Mouse (Mus musculus) heart, adult 2 months (tissue): ENCODE measurements around the gene Nsun7.

ENCODE experiments used
- CTCF ChIP-seq: fragments of 200-600 bp; IDR thresholded peaks from 2 replicates; pipeline ENCODE4 v1.8.1; 2022; ENCODE audit warnings: antibody characterized with exemption, mild to moderate bottlenecking, moderate library complexity
- EP300 ChIP-seq: fragments of 200-500 bp; IDR thresholded peaks from 2 replicates; pipeline ENCODE4 v1.6.1; 2011; ENCODE audit warnings: low read depth, low read length, control low read depth; ENCODE audit not compliant: insufficient read depth
- POLR2A ChIP-seq: fragments of 200-500 bp; IDR thresholded peaks from 2 replicates; pipeline ENCODE4 v1.6.1; 2011; ENCODE audit warnings: mild to moderate bottlenecking, low read depth, low read length, control low read depth; ENCODE audit not compliant: insufficient read depth

- TF ChIP-seq CTCF (no peak), POLR2A (no peak), EP300 (no peak)
Measured at GRCm38 (mm10) chr5:66341848-66342247, 82.2 kb downstream of the Nsun7 start.
